Mouse (Mus musculus) urinary bladder, adult 18-20 months (tissue): ENCODE measurements around the gene Rhox6.
A peak's percentile ranks its signal among the peaks of the same experiment; 100 is the strongest.
"Not testable (repeated sequence)": the region's sequence is repeated elsewhere in the genome, so short reads cannot be mapped to it uniquely, and the experiment has no call there.

Experiments used
- DNase-seq, 2 experiments: peaks; one replicate each; pipeline ENCODE4 v3.0.0; 2022; ENCODE audit warnings: low spot score in 2 of 2, mixed read lengths in 2 of 2

Gene Rhox6

DNA sequence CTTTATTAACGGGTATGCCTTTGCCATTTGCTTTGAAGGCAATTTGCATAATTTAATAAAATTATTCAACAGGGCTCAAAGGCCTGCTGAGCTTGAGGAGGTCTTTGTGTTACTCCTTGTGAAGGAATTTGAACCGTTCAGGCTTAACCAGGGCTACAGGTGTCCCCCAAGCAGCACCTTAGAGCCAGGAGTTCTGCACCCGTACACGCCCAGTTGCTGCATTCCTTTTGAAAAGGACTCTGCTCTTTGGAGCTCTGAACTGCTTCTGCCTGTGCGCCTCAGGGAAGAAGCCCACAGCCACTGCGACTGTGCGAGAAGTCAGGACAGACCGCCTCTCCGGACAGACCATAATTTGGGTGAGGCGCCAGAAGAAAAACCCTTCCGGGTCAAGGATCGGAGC, at the start of gene Rhox6:
Gene Rhox6 (plus strand): TSS at position 301 of the 400 bp plus-strand sequence.
- DNase-seq: not testable (repeated sequence)

DNA sequence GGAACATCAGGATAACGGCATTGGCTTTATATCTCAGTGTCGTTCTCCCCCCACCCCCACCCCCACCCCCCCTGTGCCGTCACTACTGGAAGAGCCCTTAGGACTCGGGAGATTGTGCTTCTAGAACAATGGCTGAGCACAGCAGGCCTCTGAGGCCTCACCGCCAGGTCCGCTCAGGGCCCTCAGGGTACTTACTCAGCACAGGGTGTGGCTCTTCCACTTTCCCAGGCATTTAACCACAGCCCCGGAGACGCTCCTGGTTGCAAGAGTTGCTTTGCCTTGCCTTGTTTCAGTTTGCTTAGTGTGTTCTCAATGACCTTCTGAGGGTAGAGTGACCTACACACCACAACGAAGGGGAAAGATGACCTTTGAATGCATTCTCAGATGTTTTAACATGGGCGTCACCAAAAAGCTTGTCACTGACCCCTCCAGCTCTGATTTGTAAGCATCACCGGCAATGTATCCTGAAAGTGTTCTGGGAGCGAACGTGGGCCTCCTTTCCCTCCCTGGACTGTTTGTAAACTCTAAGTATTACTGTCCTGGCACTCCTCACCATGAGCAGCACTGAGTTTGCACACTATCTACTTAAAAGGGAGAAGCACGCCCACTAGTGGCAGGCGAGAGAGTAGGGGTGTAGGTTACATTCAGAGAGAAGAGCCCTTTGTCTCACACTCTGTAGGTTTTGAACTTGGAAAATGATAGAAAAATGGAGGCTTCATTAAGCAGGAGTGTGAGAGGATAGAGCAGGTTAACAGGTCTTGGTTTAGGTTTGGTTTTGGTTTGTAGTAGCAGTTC, 19.2 kb upstream of the Rhox6 start:
- DNase-seq: no peak

GRCm38 (mm10) chrX:37809396-37809795, 17.3 kb upstream of the Rhox6 start:
- DNase-seq: no peak

DNA sequence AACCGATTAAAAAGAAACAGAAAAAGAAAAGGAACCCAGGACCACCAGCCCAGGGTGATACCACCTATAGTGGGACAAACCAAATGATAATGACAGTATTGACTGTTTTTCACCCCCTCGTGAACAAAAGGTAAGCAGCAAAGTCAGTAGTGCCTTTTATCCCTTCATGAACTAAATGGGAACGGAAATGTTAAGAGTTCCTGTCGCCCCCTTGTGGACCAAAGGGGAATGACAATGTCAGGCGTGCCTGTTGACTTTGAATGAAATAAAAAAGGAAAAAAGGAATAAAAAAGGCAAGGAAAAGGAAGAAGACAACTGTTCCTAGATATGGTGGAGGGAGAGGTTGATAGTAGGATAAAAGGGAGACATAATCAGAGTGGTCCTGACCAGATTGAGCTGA, 15.5 kb upstream of the Rhox6 start:
- peak in 1 of 2 experiments; percentile 2 for DNase-seq

- DNase-seq: no peak
These were observed 11.0 kb upstream of the Rhox6 start for GRCm38 (mm10) chrX:37815665-37816064.

- DNase-seq: not testable (repeated sequence)
These were observed 4.7 kb downstream of the Rhox6 start, which contains the start of gene Rhox7a for GRCm38 (mm10) chrX:37831386-37831785. Rhox7a (plus strand) TSS chrX:37831686.

- no peak for DNase-seq
These were observed 44.9 kb downstream of the Rhox6 start for GRCm38 (mm10) chrX:37871641-37872040.

- no peak for DNase-seq
These were observed 52.1 kb downstream of the Rhox6 start, which contains the start of gene Rhox8 for GRCm38 (mm10) chrX:37878844-37879243. Rhox8 (minus strand) TSS chrX:37878944.
